Comparison of ENCODE assay signal across 23 mouse cellular contexts in the genomic region with DNA sequence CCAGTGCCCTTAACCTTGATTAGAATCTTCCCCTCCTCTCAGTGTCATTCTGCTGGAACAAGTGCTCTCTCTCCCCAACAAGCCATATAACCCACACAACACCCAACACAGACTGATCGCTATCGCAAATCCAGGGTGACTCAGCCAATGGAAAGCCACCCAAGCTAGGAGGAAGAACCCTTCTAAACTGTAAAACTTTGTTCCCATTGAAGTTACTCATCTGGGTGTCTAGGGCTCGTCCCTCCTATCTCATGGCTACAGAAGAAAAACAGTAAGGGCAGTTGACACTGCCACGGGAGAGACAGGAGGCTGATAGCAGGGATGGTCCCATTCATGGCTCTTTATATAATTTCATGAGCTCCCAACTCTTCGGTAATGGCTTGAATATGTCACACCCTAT.
DNase-seq lines count a peak whose midpoint lies in the region; ATAC-seq and TF ChIP-seq lines count a peak whose summit lies in the region.
"Had no signal": no experiment of that assay in that cellular context is flagged by ENCODE, and none has a peak within 500 bp of the region (broad histone marks: within the 10 kb centered on the region; RNA-seq: fewer than 3 reads in every experiment).

No protein-coding gene starts in this region.

- intact Hi-C loops in heart, postnatal 10 days (cut with DNase I) = no loop called here
- intact Hi-C loops in gastrocnemius, adult 2 months (cut with DNase I) = no loop called here

- H3K9ac ChIP-seq in liver, embryonic 14.5 days (replicated peaks) = no peak overlapping the region
- H3K9ac ChIP-seq in forebrain, postnatal 0 days = no peak overlapping the region
- H3K9ac ChIP-seq: embryonic facial prominence, embryonic 13.5 days; heart, embryonic 13.5 days; limb, embryonic 15.5 days; midbrain, embryonic 15.5 days; neural tube, embryonic 15.5 days had no signal

- TF ChIP-seq POLR2A in small intestine, adult 2 months (IDR thresholded peaks at IDR 0.05; ENCODE audit: low read depth, low read length) = no peak; the same call in 1 of the 2 replicates

- peak; percentile 68 for TF ChIP-seq EP300 in liver, embryonic 14.5 days (IDR thresholded peaks at IDR 0.05; ENCODE audit: low read depth)

- H3K9me3 ChIP-seq in liver, embryonic 14.5 days (ENCODE audit: control insufficient read depth, low read length) = no peaks in the 10 kb centered on the region
- H3K9me3 ChIP-seq in forebrain, postnatal 0 days (ENCODE audit: low read length) = no peaks in the 10 kb centered on the region
- H3K9me3 ChIP-seq: embryonic facial prominence, embryonic 13.5 days; heart, embryonic 13.5 days; limb, embryonic 15.5 days; megakaryocyte, embryonic 14.5 days; midbrain, embryonic 15.5 days; neural tube, embryonic 15.5 days had no signal

- H3K4me1 ChIP-seq in liver, embryonic 14.5 days (replicated peaks; ENCODE audit: control insufficient read depth in 2 of 2, insufficient read depth in 2 of 2, low read length in 1 of 2) = peaks cover 18 to 20% of the 10 kb centered on the region in 2 experiments
- peaks cover 22% of the 10 kb centered on the region for H3K4me1 ChIP-seq in small intestine, adult 2 months (ENCODE audit: control insufficient read depth, insufficient read depth, insufficient read length, low read length)
- H3K4me1 ChIP-seq in forebrain, postnatal 0 days (ENCODE audit: insufficient read depth) = peaks cover 3% of the 10 kb centered on the region; the same call in 1 of the 2 replicates

- H3K36me3 ChIP-seq in liver, embryonic 14.5 days (replicated peaks; ENCODE audit: control insufficient read depth, insufficient read depth, low read depth) = no peaks in the 10 kb centered on the region; the same call in 1 of the 2 replicates
- no peaks in the 10 kb centered on the region for H3K36me3 ChIP-seq in small intestine, adult 2 months (ENCODE audit: control insufficient read depth, insufficient read depth, low read length)
- no peaks in the 10 kb centered on the region for H3K36me3 ChIP-seq in forebrain, postnatal 0 days (ENCODE audit: insufficient read depth)
- H3K36me3 ChIP-seq: embryonic facial prominence, embryonic 13.5 days; forebrain, embryonic 10.5 days; heart, embryonic 13.5 days; limb, embryonic 15.5 days; midbrain, embryonic 15.5 days; neural tube, embryonic 15.5 days had no signal

- DNase-seq in heart, adult 11 months = peak; percentile 55
- no peak for DNase-seq in heart, postnatal 10 days
- peak in 2 of 3 experiments; percentile 39 to 44 for DNase-seq in liver, embryonic 14.5 days (ENCODE audit: low read depth in 3 of 3, low spot score in 3 of 3)
- no peak for DNase-seq in gastrocnemius, adult 2 months
- DNase-seq in forebrain, postnatal 0 days = no peak
- no peak for DNase-seq in right cerebral cortex, adult 18-20 months
- DNase-seq: cerebellum, adult 9-11 months; heart, adult 18-20 months; heart, postnatal 36 days; lung, postnatal 14 days; thymus, postnatal 14 days had no signal

- H3K4me3 ChIP-seq in liver, embryonic 14.5 days (ENCODE audit: insufficient read depth in 1 of 2, low read depth in 2 of 2, low read length in 2 of 2) = no peak overlapping the region
- H3K4me3 ChIP-seq in small intestine, adult 2 months (ENCODE audit: low read depth, low read length) = no peak overlapping the region
- H3K4me3 ChIP-seq in gastrocnemius, adult 2 months = no peak overlapping the region
- no peak overlapping the region for H3K4me3 ChIP-seq in forebrain, postnatal 0 days (ENCODE audit: low read depth, low read length)
- H3K4me3 ChIP-seq: embryonic facial prominence, embryonic 13.5 days; forebrain, embryonic 10.5 days; heart, embryonic 13.5 days; limb, embryonic 15.5 days; megakaryocyte, embryonic 14.5 days; midbrain, embryonic 15.5 days; neural tube, embryonic 15.5 days had no signal

- 22% methylated on average over 5 of the region's 5 CpGs for WGBS in liver, embryonic 14.5 days (ENCODE audit: insufficient replicate concordance)
- 46% methylated on average over 5 of the region's 5 CpGs for WGBS in small intestine, adult 2 months
- 95% methylated on average over 5 of the region's 5 CpGs for WGBS in forebrain, postnatal 0 days

- TF ChIP-seq CTCF in liver, embryonic 14.5 days (IDR thresholded peaks at IDR 0.05; ENCODE audit: low read depth) = no peak
- no peak for TF ChIP-seq CTCF in small intestine, adult 2 months (IDR thresholded peaks at IDR 0.05; ENCODE audit: extremely low read depth, insufficient read length, insufficient replicate concordance, low read depth, low read length)
- no peak for TF ChIP-seq CTCF in gastrocnemius, adult 2 months (IDR thresholded peaks at IDR 0.05)
- TF ChIP-seq CTCF in forebrain, postnatal 0 days (IDR thresholded peaks at IDR 0.05; ENCODE audit: low read depth) = no peak

- peak; percentile 77 for ATAC-seq in erythroid progenitor cell, adult 5-6 weeks (replicated peaks; ENCODE audit: low FRiP score, poor library complexity, severe bottlenecking)
- peak; percentile 76 for ATAC-seq in liver, embryonic 14.5 days (ENCODE audit: insufficient read depth)
- no peak for ATAC-seq in forebrain, postnatal 0 days
- ATAC-seq: hindbrain, embryonic 16.5 days; intestine, embryonic 16.5 days; midbrain, embryonic 15.5 days had no signal

- H3K27ac ChIP-seq in liver, embryonic 14.5 days = peak overlapping the region; percentile 9; the same call in 1 of the 2 replicates
- peak overlapping the region; percentile 78 for H3K27ac ChIP-seq in small intestine, adult 2 months (ENCODE audit: insufficient read depth, low read depth, low read length)
- no peak overlapping the region for H3K27ac ChIP-seq in gastrocnemius, adult 2 months
- H3K27ac ChIP-seq in forebrain, postnatal 0 days (ENCODE audit: low read depth, low read length) = no peak overlapping the region
- H3K27ac ChIP-seq: forebrain, embryonic 10.5 days; heart, embryonic 13.5 days; kidney, postnatal 0 days; limb, embryonic 15.5 days; midbrain, embryonic 15.5 days; neural tube, embryonic 15.5 days had no signal

- peak overlapping the region; percentile 19; the same call in 1 of the 2 replicates for H3K4me2 ChIP-seq in liver, embryonic 14.5 days (ENCODE audit: low read depth)
- no peak overlapping the region for H3K4me2 ChIP-seq in forebrain, postnatal 0 days (ENCODE audit: low read depth)
- H3K4me2 ChIP-seq: embryonic facial prominence, embryonic 13.5 days; heart, embryonic 13.5 days; limb, embryonic 15.5 days; midbrain, embryonic 15.5 days; neural tube, embryonic 15.5 days had no signal

- no peaks in the 10 kb centered on the region for H3K27me3 ChIP-seq in liver, embryonic 14.5 days (ENCODE audit: control insufficient read depth, insufficient read depth, low read length)
- H3K27me3 ChIP-seq in small intestine, adult 2 months (ENCODE audit: control insufficient read depth, insufficient read depth, low read length) = no peaks in the 10 kb centered on the region
- H3K27me3 ChIP-seq in forebrain, postnatal 0 days (ENCODE audit: insufficient read depth, low read length) = no peaks in the 10 kb centered on the region
- H3K27me3 ChIP-seq: embryonic facial prominence, embryonic 13.5 days; heart, embryonic 13.5 days; limb, embryonic 15.5 days; megakaryocyte, embryonic 14.5 days; midbrain, embryonic 15.5 days; neural tube, embryonic 15.5 days had no signal

Comparison
In these comparisons a context has a peak if more than half of its experiments do, and no peak if none do; other contexts are left out.
1. DNase-seq: peak in heart, adult 11 months (single experiment) and liver, embryonic 14.5 days (2 of 3); none in heart, postnatal 10 days (0 of 2), gastrocnemius, adult 2 months (single experiment), forebrain, postnatal 0 days (single experiment) and right cerebral cortex, adult 18-20 months (single experiment).
2. H3K27ac ChIP-seq: peak in liver, embryonic 14.5 days (single experiment) and small intestine, adult 2 months (single experiment); none in gastrocnemius, adult 2 months (single experiment) and forebrain, postnatal 0 days (single experiment).